Mouse (Mus musculus) gastrocnemius, adult 18-20 months (tissue): ENCODE measurements around the gene Gm10722. TPM values are rescaled to one million over a fixed set of nuclear protein-coding genes. Genes with fewer than 3 reads are reported as not detected.
A peak's percentile ranks its signal among the peaks of the same experiment; 100 is the strongest.
"Not testable (repeated sequence)": the region's sequence is repeated elsewhere in the genome, so short reads cannot be mapped to it uniquely, and the experiment has no call there.

ENCODE experiments used
- DNase-seq: peaks from one replicate; pipeline ENCODE4 v3.0.0; 2021; ENCODE audit warnings: low spot score
- long read RNA-seq, 2 experiments: library from polyadenylated mRNA; stranded (forward); transcript quantifications; one replicate each; pipeline ENCODE4 v2.0.0; 2021
- total RNA-seq, 2 experiments: library from RNA; stranded (reverse); gene quantifications; 2 replicates each; pipeline ENCODE4 v1.2.3; 2021

Gm10722 gene
- total RNA-seq, result not detected
- long read RNA-seq, experiment 1, result 0 reads
- long read RNA-seq, experiment 2, result 0 reads

DNA sequence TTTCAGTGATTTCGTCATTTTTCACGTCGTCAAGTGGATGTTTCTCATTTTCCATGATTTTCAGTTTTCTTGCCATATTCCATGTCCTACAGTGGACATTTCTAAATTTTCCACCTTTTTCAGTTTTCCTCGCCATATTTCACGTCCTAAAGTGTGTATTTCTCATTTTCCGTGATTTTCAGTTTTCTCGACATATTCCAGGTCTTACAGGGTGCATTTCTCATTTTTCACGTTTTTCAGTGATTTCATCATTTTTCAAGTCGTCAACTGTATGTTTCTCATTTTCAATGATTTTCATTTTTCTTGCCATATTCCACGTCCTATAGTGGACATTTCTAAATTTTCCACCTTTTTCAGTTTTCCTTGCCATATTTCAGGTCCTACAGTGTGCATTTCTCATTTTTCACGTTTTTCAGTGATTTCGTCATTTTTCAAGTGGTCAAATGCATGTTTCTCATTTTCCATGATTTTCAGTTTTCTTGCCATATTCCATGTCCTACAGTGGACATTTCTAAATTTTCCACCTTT lies at the start of gene Gm10722:
TSS of gene Gm10722 (plus strand) at position 478 of the 528 bp plus-strand sequence.
- DNase-seq, result peak; percentile 1

DNA sequence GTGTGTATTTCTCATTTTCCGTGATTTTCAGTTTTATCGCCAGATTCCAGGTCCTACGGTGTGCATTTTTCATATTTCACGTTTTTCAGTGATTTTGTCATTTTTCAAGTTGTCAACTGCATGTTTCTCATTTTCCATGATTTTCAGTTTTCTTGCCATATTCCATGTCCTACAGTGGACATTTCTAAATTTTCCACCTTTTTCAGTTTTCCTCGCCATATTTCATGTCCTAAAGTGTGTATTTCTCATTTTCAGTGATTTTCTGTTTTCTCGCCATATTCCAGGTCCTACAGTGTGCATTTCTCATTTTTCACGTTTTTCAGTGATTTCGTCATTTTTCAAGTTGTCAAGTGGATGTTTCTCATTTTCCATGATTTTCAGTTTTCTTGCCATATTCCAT lies 284 bp downstream of the Gm10722 start:
- DNase-seq, result peak; percentile 26

DNA sequence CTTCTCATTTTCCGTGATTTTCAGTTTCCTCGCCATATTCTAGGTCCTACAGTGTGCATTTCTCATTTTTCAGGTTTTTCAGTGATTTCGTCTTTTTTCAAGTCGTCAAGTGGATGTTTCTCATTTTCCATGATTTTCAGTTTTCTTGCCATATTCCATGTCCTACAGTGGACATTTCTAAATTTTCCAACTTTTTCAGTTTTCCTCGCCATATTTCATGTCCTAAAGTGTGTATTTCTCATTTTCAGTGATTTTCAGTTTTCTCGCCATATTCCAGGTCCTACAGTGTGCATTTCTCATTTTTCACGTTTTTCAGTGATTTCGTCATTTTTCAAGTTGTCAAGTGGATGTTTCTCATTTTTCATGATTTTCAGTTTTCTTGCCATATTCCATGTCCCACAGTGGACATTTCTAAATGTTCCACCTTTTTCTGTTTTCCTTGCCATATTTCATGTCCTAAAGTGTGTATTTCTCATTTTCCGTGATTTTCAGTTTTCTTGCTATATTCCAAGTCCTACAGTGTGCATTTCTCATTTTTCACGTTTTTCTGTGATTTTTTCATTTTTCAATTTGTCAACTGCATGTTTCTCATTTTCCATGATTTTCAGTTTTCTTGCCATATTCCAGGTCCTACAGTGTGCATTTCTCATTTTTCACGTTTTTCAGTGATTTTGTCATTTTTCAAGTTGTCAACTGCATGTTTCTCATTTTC lies 1.4 kb downstream of the Gm10722 start:
- DNase-seq, result peak; percentile 100

DNA sequence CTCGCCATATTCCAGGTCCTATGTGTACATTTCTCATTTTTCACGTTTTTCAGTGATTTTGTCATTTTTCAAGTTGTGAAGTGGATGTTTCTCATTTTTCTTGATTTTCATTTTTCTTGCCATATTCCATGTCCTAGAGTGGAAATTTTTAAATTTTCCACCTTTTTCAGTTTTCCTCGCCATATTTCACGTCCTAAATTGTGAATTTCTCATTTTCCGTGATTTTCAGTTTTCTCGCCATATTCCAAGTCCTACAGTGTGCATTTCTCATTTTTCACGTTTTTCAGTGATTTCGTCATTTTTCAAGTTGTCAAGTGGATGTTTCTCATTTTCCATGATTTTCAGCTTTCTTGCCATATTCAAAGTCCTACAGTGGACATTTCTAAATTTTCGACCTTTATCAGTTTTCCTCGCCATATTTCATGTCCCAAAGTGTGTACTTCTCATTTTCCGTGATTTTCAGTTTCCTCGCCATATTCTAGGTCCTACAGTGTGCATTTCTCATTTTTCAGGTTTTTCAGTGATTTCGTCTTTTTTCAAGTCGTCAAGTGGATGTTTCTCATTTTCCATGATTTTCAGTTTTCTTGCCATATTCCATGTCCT lies 2.2 kb downstream of the Gm10722 start, which contains the start of gene Gm11168:
TSS of gene Gm11168 (plus strand) at position 553 of the 603 bp plus-strand sequence.
- not testable (repeated sequence) for DNase-seq

DNA sequence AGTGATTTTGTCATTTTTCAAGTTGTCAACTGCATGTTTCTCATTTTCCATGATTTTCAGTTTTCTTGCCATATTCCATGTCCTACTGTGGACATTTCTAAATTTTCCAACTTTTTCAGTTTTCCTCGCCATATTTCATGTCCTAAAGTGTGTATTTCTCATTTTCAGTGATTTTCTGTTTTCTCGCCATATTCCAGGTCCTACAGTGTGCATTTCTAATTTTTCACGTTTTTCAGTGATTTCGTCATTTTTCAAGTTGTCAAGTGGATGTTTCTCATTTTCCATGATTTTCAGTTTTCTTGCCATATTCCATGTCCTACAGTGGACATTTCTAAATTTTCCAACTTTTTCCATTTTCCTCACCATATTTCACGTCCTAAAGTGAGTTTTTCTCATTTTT lies 5.5 kb downstream of the Gm10722 start:
- DNase-seq, result not testable (repeated sequence)

DNA sequence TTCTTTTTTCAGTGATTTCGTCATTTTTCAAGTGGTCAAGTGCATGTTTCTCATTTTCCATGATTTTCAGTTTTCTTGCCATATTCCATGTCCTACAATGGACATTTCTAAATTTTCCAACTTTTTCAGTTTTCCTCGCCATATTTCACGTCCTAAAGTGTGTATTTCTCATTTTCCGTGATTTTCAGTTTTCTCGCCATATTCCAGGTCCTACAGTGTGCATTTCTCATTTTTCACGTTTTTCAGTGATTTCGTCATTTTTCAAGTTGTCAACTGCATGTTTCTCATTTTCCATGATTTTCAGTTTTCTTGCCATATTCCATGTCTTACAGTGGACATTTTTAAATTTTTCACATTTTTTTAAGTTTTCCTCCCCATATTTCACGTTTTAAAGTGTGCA lies 5.9 kb downstream of the Gm10722 start:
- DNase-seq, result peak; percentile 95

DNA sequence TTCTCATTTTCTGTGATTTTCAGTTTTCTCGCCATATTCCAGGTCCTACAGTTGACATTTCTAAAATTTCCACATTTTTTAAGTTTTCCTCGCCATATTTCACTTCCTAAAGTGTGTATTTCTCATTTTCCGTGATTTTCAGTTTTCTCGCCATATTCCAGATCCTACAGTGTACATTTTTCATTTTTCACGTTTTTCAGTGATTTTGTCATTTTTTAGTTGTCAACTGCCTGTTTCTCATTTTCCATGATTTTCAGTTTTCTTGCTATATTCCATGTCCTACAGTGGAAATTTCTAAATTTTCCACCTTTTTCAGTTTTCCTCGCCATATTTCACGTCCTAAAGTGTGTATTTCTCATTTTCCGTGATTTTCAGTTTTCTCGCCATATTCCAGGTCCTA lies 6.5 kb downstream of the Gm10722 start:
- DNase-seq, result not testable (repeated sequence)

DNA sequence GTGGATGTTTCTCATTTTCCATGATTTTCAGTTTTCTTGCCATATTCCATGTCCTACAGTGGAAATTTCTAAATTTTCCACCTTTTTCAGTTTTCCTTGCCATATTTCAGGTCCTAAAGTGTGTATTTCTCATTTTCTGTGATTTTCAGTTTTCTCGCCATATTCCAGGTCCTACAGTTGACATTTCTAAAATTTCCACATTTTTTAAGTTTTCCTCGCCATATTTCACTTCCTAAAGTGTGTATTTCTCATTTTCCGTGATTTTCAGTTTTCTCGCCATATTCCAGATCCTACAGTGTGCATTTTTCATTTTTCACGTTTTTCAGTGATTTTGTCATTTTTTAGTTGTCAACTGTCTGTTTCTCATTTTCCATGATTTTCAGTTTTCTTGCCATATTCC lies 8.6 kb downstream of the Gm10722 start:
- not testable (repeated sequence) for DNase-seq

DNA sequence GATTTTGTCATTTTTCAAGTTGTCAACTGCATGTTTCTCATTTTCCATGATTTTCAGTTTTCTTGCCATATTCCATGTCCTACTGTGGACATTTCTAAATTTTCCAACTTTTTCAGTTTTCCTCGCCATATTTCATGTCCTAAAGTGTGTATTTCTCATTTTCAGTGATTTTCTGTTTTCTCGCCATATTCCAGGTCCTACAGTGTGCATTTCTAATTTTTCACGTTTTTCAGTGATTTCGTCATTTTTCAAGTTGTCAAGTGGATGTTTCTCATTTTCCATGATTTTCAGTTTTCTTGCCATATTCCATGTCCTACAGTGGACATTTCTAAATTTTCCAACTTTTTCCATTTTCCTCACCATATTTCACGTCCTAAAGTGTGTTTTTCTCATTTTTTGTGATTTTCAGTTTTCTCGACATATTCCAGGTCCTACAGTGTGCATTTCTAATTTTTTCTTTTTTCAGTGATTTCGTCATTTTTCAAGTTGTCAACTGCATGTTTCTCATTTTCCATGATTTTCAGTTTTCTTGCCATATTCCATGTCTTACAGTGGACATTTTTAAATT lies 11.4 kb downstream of the Gm10722 start:
- DNase-seq, result not testable (repeated sequence)

DNA sequence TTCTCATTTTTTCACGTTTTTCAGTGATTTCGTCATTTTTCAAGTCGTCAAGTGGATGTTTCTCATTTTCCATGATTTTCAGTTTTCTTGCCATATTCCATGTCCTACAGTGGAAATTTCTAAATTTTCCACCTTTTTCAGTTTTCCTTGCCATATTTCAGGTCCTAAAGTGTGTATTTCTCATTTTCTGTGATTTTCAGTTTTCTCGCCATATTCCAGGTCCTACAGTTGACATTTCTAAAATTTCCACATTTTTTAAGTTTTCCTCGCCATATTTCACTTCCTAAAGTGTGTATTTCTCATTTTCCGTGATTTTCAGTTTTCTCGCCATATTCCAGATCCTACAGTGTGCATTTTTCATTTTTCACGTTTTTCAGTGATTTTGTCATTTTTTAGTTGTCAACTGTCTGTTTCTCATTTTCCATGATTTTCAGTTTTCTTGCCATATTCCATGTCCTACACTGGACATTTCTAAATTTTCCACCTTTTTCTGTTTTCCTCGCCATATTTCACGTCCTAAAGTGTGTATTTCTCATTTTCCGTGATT lies 12.1 kb downstream of the Gm10722 start, which contains the start of gene Gm10721:
TSS of gene Gm10721 (plus strand) at position 408 of the 547 bp plus-strand sequence.
- DNase-seq, result not testable (repeated sequence)

DNA sequence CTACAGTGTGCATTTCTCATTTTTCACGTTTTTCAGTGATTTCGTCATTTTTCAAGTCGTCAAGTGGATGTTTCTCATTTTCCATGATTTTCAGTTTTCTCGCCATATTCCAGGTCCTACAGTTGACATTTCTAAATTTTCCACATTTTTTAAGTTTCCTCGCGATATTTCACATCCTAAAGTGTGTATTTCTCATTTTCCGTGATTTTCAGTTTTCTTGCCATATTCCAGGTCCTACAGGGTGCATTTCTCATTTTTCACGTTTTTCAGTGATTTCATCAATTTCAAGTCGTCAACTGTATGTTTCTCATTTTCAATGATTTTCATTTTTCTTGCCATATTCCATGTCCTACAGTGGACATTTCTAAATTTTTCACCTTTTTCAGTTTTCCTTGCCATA lies 14.6 kb downstream of the Gm10722 start, which contains the start of gene Gm10720:
TSS of gene Gm10720 (plus strand) at position 301 of the 400 bp plus-strand sequence.
- not testable (repeated sequence) for DNase-seq

DNA sequence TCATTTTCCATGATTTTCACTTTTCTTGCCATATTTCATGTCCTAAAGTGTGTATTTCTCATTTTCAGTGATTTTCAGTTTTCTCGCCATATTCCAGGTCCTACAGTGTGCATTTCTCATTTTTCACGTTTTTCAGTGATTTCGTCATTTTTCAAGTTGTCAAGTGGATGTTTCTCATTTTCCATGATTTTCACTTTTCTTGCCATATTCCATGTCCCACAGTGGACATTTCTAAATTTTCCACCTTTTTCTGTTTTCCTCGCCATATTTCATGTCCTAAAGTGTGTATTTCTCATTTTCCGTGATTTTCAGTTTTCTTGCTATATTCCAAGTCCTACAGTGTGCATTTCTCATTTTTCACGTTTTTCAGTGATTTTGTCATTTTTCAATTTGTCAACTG lies 15.2 kb downstream of the Gm10722 start:
- peak; percentile 1 for DNase-seq

DNA sequence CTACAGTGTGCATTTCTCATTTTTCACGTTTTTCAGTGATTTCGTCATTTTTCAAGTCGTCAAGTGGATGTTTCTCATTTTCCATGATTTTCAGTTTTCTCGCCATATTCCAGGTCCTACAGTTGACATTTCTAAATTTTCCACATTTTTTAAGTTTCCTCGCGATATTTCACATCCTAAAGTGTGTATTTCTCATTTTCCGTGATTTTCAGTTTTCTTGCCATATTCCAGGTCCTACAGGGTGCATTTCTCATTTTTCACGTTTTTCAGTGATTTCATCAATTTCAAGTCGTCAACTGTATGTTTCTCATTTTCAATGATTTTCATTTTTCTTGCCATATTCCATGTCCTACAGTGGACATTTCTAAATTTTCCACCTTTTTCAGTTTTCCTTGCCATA lies 16.4 kb downstream of the Gm10722 start, which contains the start of gene Gm10719:
TSS of gene Gm10719 (plus strand) at position 301 of the 400 bp plus-strand sequence.
- not testable (repeated sequence) for DNase-seq

DNA sequence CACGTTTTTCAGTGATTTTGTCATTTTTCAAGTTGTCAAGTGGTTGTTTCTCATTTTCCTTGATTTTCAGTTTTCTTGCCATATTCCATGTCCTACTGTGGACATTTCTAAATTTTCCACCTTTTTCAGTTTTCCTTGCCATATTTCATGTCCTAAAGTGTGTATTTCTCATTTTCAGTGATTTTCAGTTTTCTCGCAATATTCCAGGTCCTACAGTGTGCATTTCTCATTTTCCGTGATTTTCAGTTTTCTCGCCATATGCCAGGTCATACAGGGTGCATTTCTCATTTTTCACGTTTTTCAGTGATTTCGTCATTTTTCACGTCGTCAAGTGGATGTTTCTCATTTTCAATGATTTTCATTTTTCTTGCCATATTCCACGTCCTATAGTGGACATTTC lies 18.2 kb downstream of the Gm10722 start:
- DNase-seq, result not testable (repeated sequence)

DNA sequence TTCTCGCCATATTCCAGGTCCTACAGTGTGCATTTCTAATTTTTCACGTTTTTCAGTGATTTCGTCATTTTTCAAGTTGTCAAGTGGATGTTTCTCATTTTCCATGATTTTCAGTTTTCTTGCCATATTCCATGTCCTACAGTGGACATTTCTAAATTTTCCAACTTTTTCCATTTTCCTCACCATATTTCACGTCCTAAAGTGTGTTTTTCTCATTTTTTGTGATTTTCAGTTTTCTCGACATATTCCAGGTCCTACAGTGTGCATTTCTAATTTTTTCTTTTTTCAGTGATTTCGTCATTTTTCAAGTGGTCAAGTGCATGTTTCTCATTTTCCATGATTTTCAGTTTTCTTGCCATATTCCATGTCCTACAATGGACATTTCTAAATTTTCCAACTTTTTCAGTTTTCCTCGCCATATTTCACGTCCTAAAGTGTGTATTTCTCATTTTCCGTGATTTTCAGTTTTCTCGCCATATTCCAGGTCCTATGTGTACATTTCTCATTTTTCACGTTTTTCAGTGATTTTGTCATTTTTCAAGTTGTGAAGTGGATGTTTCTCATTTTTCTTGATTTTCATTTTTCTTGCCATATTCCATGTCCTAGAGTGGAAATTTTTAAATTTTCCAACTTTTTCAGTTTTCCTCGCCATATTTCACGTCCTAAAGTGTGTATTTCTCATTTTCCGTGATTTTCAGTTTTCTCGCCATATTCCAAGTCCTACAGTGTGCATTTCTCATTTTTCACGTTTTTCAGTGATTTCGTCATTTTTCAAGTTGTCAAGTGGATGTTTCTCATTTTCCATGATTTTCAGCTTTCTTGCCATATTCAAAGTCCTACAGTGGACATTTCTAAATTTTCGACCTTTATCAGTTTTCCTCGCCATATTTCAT lies 19.4 kb downstream of the Gm10722 start:
- peak; percentile 67 for DNase-seq

DNA sequence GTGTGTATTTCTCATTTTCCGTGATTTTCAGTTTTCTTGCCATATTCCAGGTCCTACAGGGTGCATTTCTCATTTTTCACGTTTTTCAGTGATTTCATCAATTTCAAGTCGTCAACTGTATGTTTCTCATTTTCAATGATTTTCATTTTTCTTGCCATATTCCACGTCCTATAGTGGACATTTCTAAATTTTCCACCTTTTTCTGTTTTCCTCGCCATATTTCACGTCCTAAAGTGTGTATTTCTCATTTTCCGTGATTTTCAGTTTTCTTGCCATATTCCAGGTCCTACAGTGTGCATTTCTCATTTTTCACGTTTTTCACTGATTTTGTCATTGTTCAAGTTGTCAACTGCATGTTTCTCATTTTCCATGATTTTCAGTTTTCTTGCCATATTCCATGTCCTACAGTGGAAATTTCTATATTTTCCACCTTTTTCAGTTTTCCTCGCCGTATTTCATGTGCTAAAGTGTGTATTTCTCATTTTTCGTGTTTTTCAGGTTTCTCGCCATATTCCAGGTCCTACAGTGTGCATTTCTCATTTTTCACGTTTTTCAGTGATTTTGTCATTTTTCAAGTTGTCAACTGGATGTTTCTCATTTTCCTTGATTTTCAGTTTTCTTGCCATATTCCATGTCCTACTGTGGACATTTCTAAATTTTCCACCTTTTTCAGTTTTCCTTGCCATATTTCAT lies 21.7 kb downstream of the Gm10722 start:
- peak; percentile 82 for DNase-seq

DNA sequence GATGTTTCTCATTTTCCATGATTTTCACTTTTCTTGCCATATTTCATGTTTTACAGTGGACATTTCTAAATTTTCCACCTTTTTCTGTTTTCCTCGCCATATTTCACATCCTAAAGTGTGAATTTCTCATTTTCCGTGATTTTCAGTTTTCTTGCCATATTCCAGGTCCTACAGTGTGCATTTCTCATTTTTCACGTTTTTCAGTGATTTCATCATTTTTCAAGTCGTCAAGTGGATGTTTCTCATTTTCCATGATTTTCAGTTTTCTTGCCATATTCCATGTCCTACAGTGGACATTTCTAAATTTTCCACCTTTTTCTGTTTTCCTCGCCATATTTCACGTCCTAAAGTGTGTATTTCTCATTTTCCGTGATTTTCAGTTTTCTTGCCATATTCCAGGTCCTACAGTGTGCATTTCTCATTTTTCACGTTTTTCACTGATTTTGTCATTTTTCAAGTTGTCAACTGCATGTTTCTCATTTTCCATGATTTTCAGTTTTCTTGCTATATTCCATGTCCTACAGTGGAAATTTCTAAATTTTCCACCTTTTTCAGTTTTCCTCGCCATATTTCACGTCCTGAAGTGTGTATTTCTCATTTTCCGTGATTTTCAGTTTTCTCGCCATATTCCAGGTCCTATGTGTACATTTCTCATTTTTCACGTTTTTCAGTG lies 22.7 kb downstream of the Gm10722 start, which contains the start of gene Gm10718:
TSS of gene Gm10718 (plus strand) at position 236 of the 673 bp plus-strand sequence.
- peak; percentile 17 for DNase-seq

DNA sequence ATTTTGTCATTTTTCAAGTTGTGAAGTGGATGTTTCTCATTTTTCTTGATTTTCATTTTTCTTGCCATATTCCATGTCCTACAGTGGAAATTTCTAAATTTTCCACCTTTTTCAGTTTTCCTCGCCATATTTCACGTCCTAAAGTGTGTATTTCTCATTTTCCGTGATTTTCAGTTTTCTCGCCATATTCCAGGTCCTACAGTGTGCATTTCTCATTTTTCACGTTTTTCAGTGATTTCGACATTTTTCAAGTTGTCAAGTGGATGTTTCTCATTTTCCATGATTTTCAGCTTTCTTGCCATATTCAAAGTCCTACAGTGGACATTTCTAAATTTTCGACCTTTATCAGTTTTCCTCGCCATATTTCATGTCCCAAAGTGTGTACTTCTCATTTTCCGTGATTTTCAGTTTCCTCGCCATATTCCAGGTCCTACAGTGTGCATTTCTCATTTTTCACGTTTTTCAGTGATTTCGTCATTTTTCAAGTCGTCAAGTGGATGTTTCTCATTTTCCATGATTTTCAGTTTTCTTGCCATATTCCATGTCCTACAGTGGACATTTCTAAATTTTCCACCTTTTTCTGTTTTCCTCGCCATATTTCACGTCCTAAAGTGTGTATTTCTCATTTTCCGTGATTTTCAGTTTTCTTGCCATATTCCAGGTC lies 23.4 kb downstream of the Gm10722 start:
- DNase-seq, result peak; percentile 70
